Mouse (Mus musculus) ES-E14 (cell line): ENCODE data around the gene Kdelr1.

Experiments
- CHD2 ChIP-seq: IDR thresholded peaks from 2 replicates; pipeline ENCODE4 v1.6.1; 2014; ENCODE audit warnings: mild to moderate bottlenecking, low read depth, low read length, inconsistent platforms
- MAFK ChIP-seq: IDR thresholded peaks from 2 replicates; pipeline ENCODE4 v1.6.1; 2014; ENCODE audit warnings: mild to moderate bottlenecking, low read depth, low read length, inconsistent platforms; ENCODE audit not compliant: insufficient read depth
- ZNF384 ChIP-seq: IDR thresholded peaks from 2 replicates; pipeline ENCODE4 v1.6.1; 2012; ENCODE audit warnings: low read depth, low read length, inconsistent platforms

- no peak for TF ChIP-seq CHD2
- no peak for TF ChIP-seq MAFK
- TF ChIP-seq ZNF384 = no peak
Observed at GRCm38 (mm10) chr7:45880531-45880930, 8.0 kb downstream of the Kdelr1 start.
